Mouse (Mus musculus) neural tube, embryonic 13.5 days (tissue): ENCODE data around the gene Car2. TPM values are rescaled to one million over a fixed set of nuclear protein-coding genes. Genes with fewer than 3 reads are reported as not detected.

ENCODE experiments used
- polyA plus RNA-seq: library from polyadenylated mRNA; unstranded; fragments of >200 nt; fragmentation: Nextera tagmentation; extraction: Ambion mirVana; gene quantifications from 2 replicates; pipeline ENCODE4 v1.2.1, GENCODE M21; 2015

Gene Car2
- polyA plus RNA-seq, 1 experiment from 2014 or later, result 24.4 TPM

Other genes with a start within 250 kb of the Car2 start
- 1.7 and 2.4 TPM in 2 replicates for gene Car13, start 244.5 kb upstream of the Car2 start, polyA plus RNA-seq
- gene Car1, start 77.9 kb upstream of the Car2 start, polyA plus RNA-seq, result not detected in 2 replicates
- gene Car3, start 22.8 kb upstream of the Car2 start, polyA plus RNA-seq, result 10.0 and 10.1 TPM in 2 replicates